Mouse (Mus musculus) spleen, postnatal 10 days (tissue): ENCODE measurements around the gene Osbpl2.
A peak's percentile ranks its signal among the peaks of the same experiment; 100 is the strongest.

Experiments
- DNase-seq, 2 experiments: peaks; one replicate each; pipeline ENCODE4 v3.0.0; 2021 to 2022; ENCODE audit warnings: low spot score in 2 of 2

Osbpl2 gene

DNA sequence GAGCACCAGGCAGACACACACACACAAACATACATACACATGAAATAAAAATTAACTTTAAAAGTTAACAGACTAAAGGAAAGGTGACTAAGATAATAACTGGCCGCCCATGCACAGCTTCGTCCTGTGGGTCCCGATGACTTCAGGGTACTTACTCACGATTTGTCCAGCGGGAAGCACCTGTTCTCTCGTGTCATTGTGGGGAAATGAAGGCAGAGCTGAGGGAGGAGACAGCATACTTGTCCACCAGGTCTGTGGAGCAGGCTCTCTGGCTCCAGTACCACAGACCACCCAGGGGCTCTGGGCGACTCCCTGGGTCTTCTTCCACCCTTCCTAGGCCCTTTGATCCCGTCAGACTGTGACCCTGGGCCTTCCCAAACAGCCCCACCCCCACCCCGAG is 82.2 kb downstream of the Osbpl2 start:
- DNase-seq: no peak

DNA sequence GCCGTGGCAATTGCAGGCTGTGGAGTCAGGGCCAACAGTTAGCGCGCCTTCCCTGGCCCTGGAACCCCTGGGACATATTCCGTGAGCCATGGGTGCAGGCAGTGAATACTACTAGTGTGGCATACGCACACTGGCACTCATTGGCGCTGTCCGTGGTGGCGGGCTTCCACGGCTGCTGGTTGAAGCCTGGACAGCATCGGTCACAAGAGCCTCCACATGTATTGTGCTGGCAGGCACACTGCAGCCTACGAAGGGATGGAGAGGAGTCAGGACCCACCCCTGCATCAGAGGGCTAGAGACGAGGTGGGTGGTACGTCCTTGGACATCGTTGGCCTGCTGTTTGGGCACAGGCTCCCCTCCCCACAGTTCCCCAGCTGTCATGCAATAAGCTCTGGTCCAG is 83.2 kb downstream of the Osbpl2 start:
- DNase-seq: no peak

DNA sequence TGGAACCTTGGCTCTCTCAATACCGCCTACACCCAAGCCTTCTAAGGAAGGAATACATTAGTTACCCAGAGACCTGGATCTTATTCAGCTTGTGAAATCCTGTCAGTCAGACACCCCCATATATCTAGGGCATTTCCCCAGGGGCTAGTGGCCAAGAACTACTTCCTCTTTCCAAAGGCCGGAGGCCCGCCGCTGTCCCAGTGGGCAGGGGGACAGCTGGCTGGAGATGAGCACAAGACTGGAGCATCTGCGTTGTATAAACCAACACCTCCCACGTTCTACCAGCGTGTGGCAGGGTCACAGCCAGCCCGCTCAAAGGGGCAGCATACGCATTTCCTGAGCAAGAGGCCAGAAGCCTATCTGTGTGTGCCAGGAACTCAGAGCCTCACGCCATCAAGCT is 83.7 kb downstream of the Osbpl2 start:
- no peak for DNase-seq

DNA sequence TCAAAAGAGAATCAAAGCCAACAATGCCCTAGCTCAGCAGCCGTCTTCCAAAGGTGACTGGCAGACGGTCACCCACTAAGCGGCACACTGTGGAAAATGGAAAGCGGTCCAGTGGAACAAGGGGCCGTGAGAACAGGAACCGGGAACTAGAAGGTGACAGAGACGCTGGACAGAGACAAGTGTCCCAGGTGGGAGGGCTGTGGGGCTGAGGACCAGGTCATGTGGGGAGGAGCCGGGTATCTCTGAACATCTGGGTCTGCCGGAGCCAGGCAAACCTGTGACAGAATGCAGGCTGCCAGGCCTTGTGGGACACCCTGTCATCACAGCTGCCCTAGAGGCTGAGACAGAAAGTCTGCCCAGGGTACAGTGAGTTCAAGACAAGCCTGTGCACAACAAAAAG is 85.4 kb downstream of the Osbpl2 start:
- DNase-seq: no peak

DNA sequence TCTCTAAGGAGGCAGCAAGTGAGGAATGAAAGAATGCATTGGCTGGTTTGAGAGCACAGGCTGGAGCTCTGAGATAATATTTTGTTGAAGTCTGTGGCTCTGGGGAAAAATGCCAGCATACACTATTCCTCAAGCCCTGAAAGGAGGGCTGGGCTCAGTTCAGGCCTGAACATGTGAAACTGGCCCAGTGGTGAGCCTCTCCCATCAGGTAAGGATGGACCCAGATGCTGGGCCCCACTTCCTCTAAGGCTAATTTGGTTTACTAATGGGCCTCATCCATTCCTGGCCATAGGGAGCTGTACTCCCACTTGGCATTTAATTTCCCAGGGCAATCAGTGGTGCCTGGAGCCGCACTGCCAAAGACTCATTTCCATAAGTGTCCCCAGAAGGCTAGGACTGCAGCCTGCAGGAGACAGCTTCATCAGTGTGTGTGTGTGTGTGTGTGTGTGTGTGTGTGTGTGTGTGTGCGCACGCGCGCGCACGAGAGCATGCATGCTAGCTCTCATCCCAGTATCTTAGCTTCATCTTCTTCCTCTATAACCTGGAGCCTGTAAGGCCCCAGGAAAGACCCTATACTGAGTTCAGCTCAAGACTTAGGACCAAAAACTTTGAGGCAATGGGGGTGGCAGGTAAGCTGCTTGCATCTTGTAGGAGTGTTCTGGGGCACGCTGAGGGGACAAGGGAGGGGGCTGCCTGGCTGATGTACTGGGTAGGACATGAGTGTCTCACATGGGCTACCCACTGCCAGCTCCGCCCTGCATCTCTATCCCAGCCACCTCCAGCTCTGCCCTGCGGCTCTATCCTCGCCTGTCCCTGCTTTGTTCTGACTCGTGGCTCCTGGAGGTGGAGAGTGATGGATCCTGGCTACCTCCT is 86.2 kb downstream of the Osbpl2 start:
- no peak for DNase-seq

DNA sequence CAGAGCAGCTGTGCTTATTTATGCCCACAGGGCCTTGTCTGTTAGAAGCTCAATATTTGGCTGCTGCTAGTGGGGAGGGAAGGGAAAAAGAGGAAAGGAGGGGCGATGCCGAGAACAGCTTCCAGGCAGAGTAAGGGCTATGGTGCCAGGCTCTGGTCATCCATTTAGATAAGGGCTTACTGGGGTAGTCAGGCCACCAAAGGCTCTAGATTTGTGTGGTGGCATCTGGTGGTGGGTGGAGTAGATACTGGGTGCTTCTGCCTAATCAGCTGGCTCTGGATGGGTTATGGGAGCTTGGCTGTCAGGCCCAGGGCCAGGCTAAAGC is 86.8 kb downstream of the Osbpl2 start:
- no peak for DNase-seq

DNA sequence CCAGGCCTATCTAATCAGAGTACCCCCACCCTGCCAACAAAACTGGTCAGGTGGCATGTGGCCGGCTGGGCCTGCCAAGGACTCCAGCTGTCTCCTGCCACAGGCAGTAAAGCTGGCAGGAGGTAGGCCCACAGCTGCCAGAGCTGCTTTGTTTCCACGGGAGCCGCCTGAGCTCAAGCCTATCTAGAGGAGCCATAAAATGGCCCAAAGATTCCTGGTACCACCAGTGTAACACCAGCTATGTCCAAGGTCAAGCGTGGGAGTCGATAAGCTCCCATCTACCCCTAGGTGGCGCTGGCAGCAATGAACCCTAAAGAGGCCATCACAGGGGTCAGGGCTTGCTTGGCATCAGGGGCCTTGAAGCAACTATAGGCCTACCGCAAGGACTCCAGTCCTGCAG is 88.7 kb downstream of the Osbpl2 start:
- peak in 1 of 2 experiments; percentile 61 for DNase-seq

DNA sequence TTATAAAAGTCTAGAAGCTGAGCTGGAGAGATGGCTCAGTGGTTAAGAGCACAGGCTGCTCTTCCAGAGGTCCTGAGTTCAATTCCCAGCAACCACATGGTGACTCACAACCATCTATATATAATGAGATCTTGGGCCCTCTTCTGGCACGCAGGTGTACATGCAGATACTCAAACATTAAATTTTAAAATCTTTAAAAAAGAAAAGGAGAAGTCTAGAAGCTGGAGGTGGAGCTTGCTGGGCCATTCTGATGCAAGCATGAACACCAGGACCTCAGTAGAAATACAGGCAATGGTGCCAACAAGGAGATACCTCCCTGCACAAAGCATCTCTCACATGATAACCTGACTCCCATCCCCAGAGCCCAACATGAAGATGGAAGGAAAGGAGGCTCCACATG is 89.9 kb downstream of the Osbpl2 start:
- DNase-seq: no peak

DNA sequence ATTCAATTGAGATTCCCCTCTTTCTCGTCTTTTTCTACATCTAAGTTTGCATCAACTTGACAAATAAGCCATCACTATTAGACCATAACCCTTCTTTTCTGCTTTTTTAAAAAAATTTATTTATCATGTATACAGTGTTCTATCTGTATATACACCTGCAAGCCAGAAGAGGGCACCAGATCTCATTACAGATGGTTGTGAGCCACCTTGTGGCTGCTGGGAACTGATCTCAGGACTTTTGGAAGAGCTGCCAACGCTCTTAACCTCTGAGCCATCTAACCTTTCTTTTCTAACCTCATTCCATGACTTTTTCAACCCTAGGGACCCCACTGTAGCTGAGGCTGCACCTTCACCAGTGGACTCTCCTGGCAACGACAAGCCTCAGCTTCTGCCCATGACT is 93.1 kb downstream of the Osbpl2 start:
- no peak for DNase-seq
